Mouse (Mus musculus) kidney, postnatal 0 days (tissue): Measurements from ENCODE around the gene 3110009E18Rik. TPM values are rescaled to one million over a fixed set of nuclear protein-coding genes. Genes with fewer than 3 reads are reported as not detected.

Source experiments
- ATAC-seq: fragments of 200-750 bp; cut with Nextera tagmentation; replicated peaks from 2 replicates; pipeline ENCODE4 v1.8.0; 2017; ENCODE audit warnings: low read depth, moderate number of reproducible peaks, moderate TSS enrichment, moderate library complexity; ENCODE audit not compliant: low FRiP score
- DNase-seq: peaks from one replicate; pipeline ENCODE4 v3.0.0-alpha.2; 2016; ENCODE audit warnings: low spot score
- H3K27ac ChIP-seq: fragments of 300-500 bp; sonication (generic); 2 replicates; pipeline ENCODE4 v1.5.1; 2014; ENCODE audit warnings: mild to moderate bottlenecking
- H3K27me3 ChIP-seq: fragments of 300-500 bp; sonication (generic); 2 replicates; pipeline ENCODE4 v1.6.1; 2014; ENCODE audit warnings: low read length, mixed read lengths; ENCODE audit not compliant: insufficient read depth
- H3K36me3 ChIP-seq: fragments of 300-500 bp; sonication (generic); 2 replicates; pipeline ENCODE4 v1.6.1; 2014; ENCODE audit warnings: low read length, mixed read lengths; ENCODE audit not compliant: insufficient read depth
- H3K4me1 ChIP-seq: fragments of 300-500 bp; sonication (generic); replicated peaks from 2 replicates; pipeline ENCODE4 v1.6.1; 2014; ENCODE audit warnings: antibody characterized with exemption, low read length, mixed read lengths; ENCODE audit not compliant: insufficient read depth
- H3K4me2 ChIP-seq: fragments of 300-500 bp; sonication (generic); 2 replicates; pipeline ENCODE4 v1.6.1; 2014; ENCODE audit warnings: mild to moderate bottlenecking, low read length, moderate library complexity, mixed read lengths
- H3K4me3 ChIP-seq: fragments of 300-500 bp; sonication (generic); replicated peaks from 2 replicates; pipeline ENCODE4 v1.5.1; 2014; ENCODE audit warnings: low read depth, low read length
- H3K9ac ChIP-seq: fragments of 300-500 bp; sonication (generic); 2 replicates; pipeline ENCODE4 v1.6.1; 2014; ENCODE audit warnings: low read depth, low read length
- H3K9me3 ChIP-seq: fragments of 300-500 bp; sonication (generic); replicated peaks from 2 replicates; pipeline ENCODE4 v1.6.1; 2016; ENCODE audit warnings: low read length, inconsistent platforms, mixed read lengths
- CTCF ChIP-seq: IDR thresholded peaks from 2 replicates; pipeline ENCODE4 v1.5.1; 2016; ENCODE audit warnings: antibody characterized with exemption, low read depth, mild to moderate bottlenecking, moderate library complexity
- WGBS: fragments of 180-500 bp; shearing (Covaris S2); extraction: QIAGEN DNeasy Blood & Tissue Kit; methylation state at CpG from one replicate; pipeline ENCODE4 v1.1.7; 2014; 5-methylcytosine and 5-hydroxymethylcytosine counted together
- polyA plus RNA-seq: library from polyadenylated mRNA; unstranded; fragments of >200 nt; fragmentation: Nextera tagmentation; extraction: Ambion mirVana; gene quantifications from 2 replicates; pipeline ENCODE4 v1.2.1, GENCODE M21; 2015

Gene 3110009E18Rik
- polyA plus RNA-seq, 1 experiment from 2014 or later: 19.3 TPM

DNA sequence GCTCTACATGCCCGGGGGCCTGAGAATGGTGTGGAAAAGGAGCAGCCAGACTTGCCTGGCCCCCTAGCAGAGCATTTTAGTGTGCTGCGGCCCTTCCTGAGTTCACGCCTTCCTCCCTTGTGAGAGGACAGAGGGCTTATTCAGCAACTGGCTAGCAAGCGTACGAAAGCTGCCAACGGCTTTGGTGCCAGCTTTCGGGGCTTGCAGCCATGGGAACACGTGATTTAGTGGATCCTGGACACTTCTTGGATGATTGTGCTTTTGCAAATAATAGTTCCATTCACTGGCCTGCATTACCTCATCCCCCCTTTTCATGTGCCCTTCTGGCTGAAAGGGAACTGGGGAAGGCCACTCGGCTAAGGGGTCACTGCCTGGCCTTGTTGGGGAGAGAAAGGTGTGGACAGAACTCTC, 5.3 kb upstream of the 3110009E18Rik start:
- TF ChIP-seq CTCF: no peak
- 93% methylated on average over 9 of the region's 9 CpGs for WGBS
- Histone ChIP-seq H3K36me3 (peaks cover 30% of the 10 kb centered on the region), H3K4me3 (no peak overlapping the region), H3K9me3 (no peaks in the 10 kb centered on the region), H3K27me3 (no peaks in the 10 kb centered on the region), H3K4me1 (peaks cover 14% of the 10 kb centered on the region), H3K9ac (no peak overlapping the region), H3K4me2 (no peak overlapping the region), H3K27ac (no peak overlapping the region)
- DNase-seq: no peak
- no peak for ATAC-seq

- no peak overlapping the region for H3K4me2 ChIP-seq
- H3K9ac ChIP-seq: no peak overlapping the region
- no peak for TF ChIP-seq CTCF
- H3K9me3 ChIP-seq: no peaks in the 10 kb centered on the region
- H3K27ac ChIP-seq: no peak overlapping the region
- peaks cover 30% of the 10 kb centered on the region for H3K36me3 ChIP-seq
- no peak overlapping the region for H3K4me3 ChIP-seq
- ATAC-seq: 0 out of 2 replicates have a peak, but pooled peaks have one; percentile 30
- 83% methylated on average over 11 of the region's 11 CpGs for WGBS
- H3K4me1 ChIP-seq: peaks cover 14% of the 10 kb centered on the region
- H3K27me3 ChIP-seq: no peaks in the 10 kb centered on the region
- no peak for DNase-seq
Observed at GRCm38 (mm10) chr1:120116106-120116505, 4.9 kb upstream of the 3110009E18Rik start.

DNA sequence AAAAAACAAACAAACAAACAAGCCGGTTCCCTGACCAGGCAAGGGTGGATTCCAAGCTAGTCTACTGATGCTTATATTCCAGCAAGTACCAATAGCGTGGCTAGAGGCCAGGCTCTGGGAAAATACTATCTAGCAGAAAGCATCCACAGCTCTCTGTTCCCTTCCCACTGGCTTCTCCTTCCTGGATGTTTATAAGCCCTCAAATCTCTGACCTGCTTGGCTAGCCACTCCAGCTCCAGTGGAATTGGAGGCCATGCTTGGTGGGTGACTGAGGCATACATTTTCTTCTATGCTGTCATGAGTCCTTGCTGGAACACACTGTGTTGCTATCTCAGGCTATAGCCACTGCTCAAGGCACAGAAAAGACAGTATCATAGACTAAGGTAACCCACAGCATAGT, 2.1 kb upstream of the 3110009E18Rik start:
- 0 out of 2 replicates have a peak overlapping the region, but pooled peaks have one; percentile 3 for H3K4me2 ChIP-seq
- no peak overlapping the region for H3K27ac ChIP-seq
- 96% methylated on average over 2 of the region's 2 CpGs for WGBS
- no peak for TF ChIP-seq CTCF
- ATAC-seq (no peak), DNase-seq (no peak)
- no peaks in the 10 kb centered on the region for H3K27me3 ChIP-seq
- H3K4me1 ChIP-seq: peaks cover 14% of the 10 kb centered on the region
- peak overlapping the region; percentile 37; the same call in 1 of the 2 replicates for H3K9ac ChIP-seq
- no peak overlapping the region for H3K4me3 ChIP-seq
- no peaks in the 10 kb centered on the region for H3K9me3 ChIP-seq
- H3K36me3 ChIP-seq: peaks cover 24% of the 10 kb centered on the region

DNA sequence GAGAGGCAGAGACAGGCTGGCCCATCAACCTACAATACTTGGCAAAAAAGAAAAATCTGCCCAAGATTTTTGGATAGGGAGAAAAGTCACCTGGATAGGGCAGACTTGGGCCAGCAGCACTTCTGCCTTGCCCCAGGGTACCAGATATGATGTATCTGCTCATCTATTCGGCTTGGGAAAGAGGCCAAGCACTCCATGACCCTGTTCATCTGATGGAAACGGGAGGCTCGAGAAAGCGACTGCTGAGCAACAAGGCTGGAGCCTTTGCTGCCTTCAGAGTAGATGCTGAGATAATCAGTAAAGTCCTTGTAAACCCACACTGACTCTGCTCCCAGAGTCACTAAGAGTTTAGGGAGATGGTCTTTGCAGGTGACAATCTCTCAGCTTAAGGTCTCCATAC, 1.6 kb upstream of the 3110009E18Rik start:
- Histone ChIP-seq H3K9ac (peak overlapping the region; percentile 65; the same call in 1 of the 2 replicates), H3K27ac (0 out of 2 replicates have a peak overlapping the region, but pooled peaks have one; percentile 90), H3K27me3 (no peaks in the 10 kb centered on the region)

GRCm38 (mm10) chr1:120120141-120120968, 632 bp upstream of the 3110009E18Rik start:
- peak; percentile 69 for DNase-seq
- H3K4me3 ChIP-seq: peak overlapping the region; percentile 55
- peak overlapping the region; percentile 65 for H3K9ac ChIP-seq
- H3K9me3 ChIP-seq: no peaks in the 10 kb centered on the region
- WGBS: 3% methylated on average over 24 of the region's 24 CpGs
- peak overlapping the region; percentile 76 for H3K4me2 ChIP-seq
- peaks cover 11% of the 10 kb centered on the region for H3K36me3 ChIP-seq
- no peaks in the 10 kb centered on the region for H3K27me3 ChIP-seq
- peak; percentile 74 for ATAC-seq
- peaks cover 14% of the 10 kb centered on the region for H3K4me1 ChIP-seq
- H3K27ac ChIP-seq: peak overlapping the region; percentile 90
- no peak for TF ChIP-seq CTCF

More for the DNA sequence above, 1.6 kb upstream of the 3110009E18Rik start:
- 81% methylated on average over 4 of the region's 4 CpGs for WGBS
- Histone ChIP-seq H3K4me3 (0 out of 2 replicates have a peak overlapping the region, but pooled peaks have one; percentile 55), H3K4me1 (peaks cover 14% of the 10 kb centered on the region), H3K36me3 (peaks cover 21% of the 10 kb centered on the region), H3K9me3 (no peaks in the 10 kb centered on the region), H3K4me2 (peak overlapping the region; percentile 76)
- no peak for TF ChIP-seq CTCF
- ATAC-seq (no peak), DNase-seq (no peak)

- Histone ChIP-seq H3K4me1 (peaks cover 14% of the 10 kb centered on the region), H3K36me3 (0 out of 2 replicates have a peak, but pooled peaks cover 2% of the 10 kb centered on the region), H3K27me3 (no peaks in the 10 kb centered on the region), H3K4me3 (peak overlapping the region; percentile 55), H3K4me2 (peak overlapping the region; percentile 76), H3K9me3 (no peaks in the 10 kb centered on the region), H3K27ac (peak overlapping the region; percentile 92), H3K9ac (peak overlapping the region; percentile 63; the same call in 1 of the 2 replicates)
- no peak for TF ChIP-seq CTCF
- ATAC-seq (no peak), DNase-seq (no peak)
- 90% methylated on average over 9 of the region's 9 CpGs for WGBS
Observed at GRCm38 (mm10) chr1:120121930-120122530, 1.0 kb downstream of the 3110009E18Rik start.
